Mouse (Mus musculus): ENCODE results near the gene N4bp1. TPM values are rescaled to one million over a fixed set of nuclear protein-coding genes. Genes with fewer than 3 reads are reported as not detected.
A peak's percentile ranks its signal among the peaks of the same experiment; 100 is the strongest.

The N4bp1 gene
- total RNA-seq, 2 experiments from 2014 or later, result 16.9 to 17.5 TPM

DNA sequence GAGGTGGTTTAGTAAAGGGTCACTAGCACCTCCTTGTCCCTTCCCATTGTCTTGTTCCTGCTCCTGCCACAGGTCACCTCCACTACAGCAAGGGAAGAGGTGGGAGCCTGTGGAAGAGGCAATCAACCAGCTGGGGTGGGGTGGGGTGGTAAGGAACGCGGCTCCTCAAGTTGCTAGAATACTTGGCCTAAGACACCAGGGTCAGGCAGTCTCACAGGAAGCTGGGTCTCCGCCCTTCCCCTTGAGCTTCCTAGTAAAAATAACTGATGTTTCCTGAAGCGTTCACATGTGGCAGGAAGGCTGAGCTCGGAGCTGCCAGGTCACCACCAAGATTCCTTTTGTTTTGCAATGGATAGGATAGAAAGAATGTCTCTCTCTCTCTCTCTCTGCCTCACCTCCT lies 16.9 kb upstream of the N4bp1 start:
- peak in 1 of 2 experiments; percentile 48 for DNase-seq
- intact Hi-C loops (cut with DNase I), result loop anchor here (1.0 to 10.0 kb wide), 7 partner anchors 58 to 1197 kb away; partner anchors contain the start of genes Gm10638, Neto2 and Siah1a

DNA sequence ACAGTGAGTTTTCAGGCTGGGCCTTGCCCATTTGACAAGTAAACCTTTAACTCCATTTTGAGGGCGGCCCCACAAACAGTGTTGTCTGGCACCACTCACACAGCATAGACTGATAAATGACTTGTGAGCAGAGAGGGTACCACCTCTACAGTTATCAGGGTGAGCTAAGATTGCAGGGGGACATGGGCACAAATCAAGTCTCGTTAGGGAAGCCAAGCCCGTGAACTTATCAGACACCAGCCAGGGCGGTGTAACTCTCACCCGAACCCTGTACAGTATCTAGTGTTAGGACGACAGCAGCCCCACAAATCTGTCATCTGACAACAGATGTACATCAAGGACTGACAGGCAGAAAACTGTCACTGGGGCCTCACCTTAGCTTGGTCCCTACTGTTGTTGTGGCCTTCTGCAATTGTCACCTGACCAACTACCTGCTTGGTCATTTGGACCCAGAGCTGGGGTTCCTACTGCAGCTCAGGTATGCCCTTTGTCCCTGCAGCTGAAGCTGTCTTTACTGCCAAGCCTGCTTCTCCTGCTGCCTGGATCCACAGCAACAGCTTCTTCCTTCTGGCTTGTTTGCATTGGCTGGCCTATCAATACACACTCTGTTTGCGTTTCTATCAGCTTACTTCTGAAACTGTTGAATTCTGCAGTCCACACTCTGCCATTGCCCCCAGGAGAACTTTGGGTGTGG lies 12.8 kb upstream of the N4bp1 start:
- intact Hi-C loops (cut with DNase I), result no loop called here

DNA sequence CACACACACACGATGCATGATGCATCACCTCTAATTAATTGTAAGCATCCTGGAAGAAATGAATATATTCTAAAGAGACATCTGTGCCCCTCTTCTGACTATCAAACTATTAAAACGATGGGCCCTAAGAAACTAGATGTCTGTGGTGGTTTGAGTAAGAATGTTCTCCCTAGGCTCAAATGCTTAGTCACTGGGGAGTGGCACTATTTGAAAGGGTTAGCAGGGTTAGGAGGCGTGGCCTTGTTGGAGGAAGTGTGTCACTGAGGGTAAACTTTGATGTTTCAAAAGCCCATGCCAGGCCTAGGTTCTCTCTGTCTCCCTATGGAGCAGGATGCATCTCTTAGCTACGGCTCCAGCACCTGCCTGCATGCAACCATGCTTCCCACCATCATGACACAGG lies 10.3 kb upstream of the N4bp1 start:
- no peak for DNase-seq
- intact Hi-C loops (cut with DNase I), result no loop called here

More for the DNA sequence above, 12.8 kb upstream of the N4bp1 start:
- no peak for DNase-seq

DNA sequence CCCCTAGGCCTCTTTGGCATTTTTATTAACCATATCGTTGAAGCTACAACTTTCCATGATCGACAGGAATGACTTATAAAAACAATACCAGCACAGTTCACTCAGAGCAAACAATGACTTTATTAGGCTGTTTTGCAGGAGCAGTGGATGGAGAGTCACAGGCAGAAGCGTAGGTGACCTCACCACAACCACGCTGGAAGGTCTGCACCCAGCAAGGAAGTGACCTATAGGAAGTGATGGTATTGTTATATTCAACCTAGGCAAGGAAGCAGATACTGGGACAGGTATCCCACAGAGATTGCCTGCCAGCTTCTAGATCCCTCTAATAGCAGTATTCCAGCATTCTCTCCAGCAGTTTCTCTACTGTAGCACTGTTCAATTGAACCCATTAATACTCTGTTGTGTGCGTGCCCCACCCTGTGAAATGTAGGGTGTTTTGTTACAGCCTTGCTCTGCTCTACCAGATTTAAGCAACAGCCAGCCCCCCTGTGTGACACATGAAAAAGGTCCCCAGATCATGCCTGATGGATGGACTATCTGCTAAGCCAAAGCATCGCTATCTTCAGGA lies 9.2 kb upstream of the N4bp1 start:
- DNase-seq, result no peak
- intact Hi-C loops (cut with DNase I), result no loop called here

DNA sequence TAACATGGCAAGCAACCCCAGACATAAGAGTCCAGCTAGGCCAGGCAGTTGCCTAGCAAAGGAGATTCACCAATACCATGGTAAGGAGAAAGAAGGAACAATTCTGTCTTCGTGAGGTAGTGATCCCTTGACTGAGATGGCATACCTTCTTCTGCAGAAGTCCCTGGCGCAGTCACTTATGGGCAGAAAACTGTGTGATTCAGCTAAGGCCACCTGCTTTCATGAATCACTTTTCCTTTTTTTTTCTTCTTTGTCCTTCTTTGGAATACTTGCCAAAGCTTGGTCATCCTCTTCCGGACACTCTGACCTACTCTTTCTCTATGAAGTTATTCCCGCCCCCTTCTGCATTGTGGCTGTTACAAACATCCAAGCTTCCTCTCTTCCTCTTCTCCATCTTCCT lies 8.5 kb upstream of the N4bp1 start:
- intact Hi-C loops (cut with DNase I), result no loop called here
- DNase-seq, result no peak

DNA sequence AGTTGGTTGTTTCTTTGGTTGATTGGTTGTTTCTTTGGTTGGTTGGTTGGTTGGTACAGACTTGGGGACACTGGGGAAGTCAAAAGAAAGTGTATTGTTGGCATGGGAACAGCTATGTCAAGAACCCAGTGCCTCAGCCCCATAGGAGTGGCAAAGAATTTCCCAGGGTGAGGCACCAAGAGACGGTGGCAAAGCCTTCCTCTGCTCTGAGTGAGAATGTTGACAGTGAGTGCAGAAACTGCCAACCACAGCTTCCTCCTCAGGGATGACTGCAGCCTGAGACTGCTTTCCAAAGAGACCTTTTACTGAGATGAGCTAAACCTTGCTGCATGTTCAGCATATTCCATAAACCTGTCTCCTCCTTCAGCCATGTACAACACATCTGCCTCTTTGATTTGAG lies 6.5 kb upstream of the N4bp1 start:
- DNase-seq, result no peak
- intact Hi-C loops (cut with DNase I), result no loop called here

- intact Hi-C loops (cut with DNase I), result loop anchor here (5.0 kb wide), 1 partner anchor 101 kb away; no protein-coding TSS in a partner anchor
Measured at GRCm38 (mm10) chr8:86888058-86888939, 3.2 kb upstream of the N4bp1 start.

DNA sequence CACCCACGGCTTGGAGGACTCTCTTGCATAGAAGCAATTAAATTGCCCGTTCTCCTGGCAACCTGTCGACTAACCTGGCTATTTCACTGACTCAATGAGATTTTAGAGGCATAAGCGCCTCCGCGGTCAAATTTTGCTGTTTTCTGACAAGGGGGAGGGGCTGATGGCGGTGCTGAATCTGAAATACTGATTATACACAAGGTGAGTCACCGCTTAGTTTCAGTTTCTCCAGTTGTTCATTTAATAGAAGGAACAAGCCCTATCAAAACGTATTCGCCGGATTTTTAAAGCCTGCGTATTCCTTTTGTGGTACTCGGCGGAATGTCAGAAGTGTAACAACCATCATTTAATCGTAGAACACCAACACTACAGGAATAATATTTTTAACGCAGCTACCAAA lies 991 bp downstream of the N4bp1 start:
- no peak for DNase-seq
- intact Hi-C loops (cut with DNase I), result no loop called here

More at GRCm38 (mm10) chr8:86888058-86888939, 3.2 kb upstream of the N4bp1 start:
- DNase-seq, result peak in 1 of 2 experiments; percentile 51

DNA sequence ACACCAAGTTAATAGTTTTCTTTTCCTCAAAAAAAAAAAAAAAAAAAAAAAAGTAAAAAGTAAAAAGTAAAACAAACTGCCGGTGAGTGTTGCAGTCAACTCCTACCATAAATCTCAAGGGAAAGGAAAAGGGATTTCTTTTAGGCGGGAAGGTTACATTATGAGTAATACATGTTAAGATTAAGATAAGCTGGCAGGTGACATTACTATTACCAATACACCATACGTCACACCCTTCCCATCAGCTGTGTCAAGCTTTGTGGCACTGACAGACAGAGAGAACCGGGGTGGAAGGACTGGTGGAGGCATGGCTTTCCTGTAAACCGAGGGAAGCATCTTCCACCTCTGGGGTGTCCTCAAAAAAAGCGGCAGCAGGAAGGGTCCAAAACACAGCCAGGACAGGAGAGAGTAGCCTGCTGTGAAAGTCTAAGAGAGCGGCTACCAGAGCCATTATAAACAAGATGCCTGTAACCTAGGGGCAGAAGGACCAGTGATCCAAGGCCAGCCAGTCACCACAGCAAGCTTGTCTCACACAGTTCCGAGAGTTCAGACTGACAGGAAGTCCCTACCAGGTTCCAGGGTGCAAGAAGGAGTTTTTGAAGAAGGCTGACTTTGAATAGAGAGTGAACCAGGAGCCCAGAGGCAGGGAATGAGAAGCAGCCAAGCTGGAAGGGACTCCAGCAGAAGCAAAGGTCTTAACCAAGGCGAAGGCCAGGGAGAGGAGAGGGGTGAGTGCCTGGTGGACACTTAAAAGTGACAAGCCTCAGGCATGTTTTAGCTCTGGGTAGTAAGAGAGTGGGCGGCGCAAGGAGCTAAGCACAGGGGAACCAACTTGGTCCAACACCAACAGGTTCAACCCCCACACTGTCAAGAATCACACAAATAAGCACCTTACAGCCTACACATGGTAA lies 2.2 kb downstream of the N4bp1 start:
- intact Hi-C loops (cut with DNase I), result no loop called here
- DNase-seq, result no peak

GRCm38 (mm10) chr8:86881951-86882350 lies 3.1 kb downstream of the N4bp1 start:
- intact Hi-C loops (cut with DNase I), result no loop called here
- no peak for DNase-seq

- intact Hi-C loops (cut with DNase I), result no loop called here
- DNase-seq, result no peak
Measured at GRCm38 (mm10) chr8:86881068-86881609, 3.9 kb downstream of the N4bp1 start.

- no peak for DNase-seq
- intact Hi-C loops (cut with DNase I), result no loop called here
Measured at GRCm38 (mm10) chr8:86876831-86877230, 8.2 kb downstream of the N4bp1 start.

DNA sequence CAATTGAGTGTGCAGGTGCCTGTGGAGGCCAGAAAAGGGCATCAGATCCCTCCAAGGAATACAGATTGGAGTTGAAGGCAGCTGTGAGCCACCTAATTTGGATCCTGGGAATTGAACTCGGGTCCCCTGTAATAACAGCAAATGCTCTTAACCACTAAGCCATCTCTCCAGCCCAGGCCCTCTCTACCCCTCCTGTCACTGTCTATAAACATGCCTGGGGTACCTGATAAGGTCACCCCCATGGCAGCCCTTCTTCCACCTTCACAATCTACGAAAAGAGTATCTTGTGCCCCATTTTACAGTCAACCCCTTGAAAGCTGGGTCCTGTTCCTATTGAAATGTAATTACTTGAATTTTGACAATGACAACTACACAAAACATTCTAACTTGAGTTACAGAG lies 11.0 kb downstream of the N4bp1 start:
- intact Hi-C loops (cut with DNase I), result no loop called here
- no peak for DNase-seq

GRCm38 (mm10) chr8:86873151-86873550 lies 11.9 kb downstream of the N4bp1 start:
- DNase-seq, result peak; percentile 46 to 54
- intact Hi-C loops (cut with DNase I), result no loop called here

GRCm38 (mm10) chr8:86872097-86872815 lies 12.8 kb downstream of the N4bp1 start:
- intact Hi-C loops (cut with DNase I), result no loop called here
- no peak for DNase-seq

DNA sequence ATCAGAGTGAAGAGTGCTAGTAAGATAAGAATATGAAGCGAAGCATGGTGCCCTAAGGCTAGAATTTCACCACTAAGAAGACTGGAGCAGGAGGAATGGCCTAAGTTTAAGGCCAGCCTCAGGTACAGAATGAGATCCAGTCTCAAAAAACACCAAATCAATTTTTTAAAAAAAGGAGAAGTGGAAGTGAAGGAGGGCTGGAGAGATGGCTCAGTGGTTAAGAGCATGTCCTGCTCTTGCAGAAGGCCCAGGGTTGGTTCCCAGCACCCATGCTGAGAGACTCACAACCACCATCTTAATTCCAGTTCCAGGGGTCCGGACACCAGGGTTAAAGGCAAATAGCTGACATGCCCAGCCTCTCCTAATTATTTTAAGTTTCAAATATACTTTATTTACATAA lies 13.6 kb downstream of the N4bp1 start:
- intact Hi-C loops (cut with DNase I), result no loop called here

GRCm38 (mm10) chr8:86870771-86871170 lies 14.3 kb downstream of the N4bp1 start:
- no peak for DNase-seq
- intact Hi-C loops (cut with DNase I), result no loop called here

More for the DNA sequence above, 13.6 kb downstream of the N4bp1 start:
- DNase-seq, result no peak

DNA sequence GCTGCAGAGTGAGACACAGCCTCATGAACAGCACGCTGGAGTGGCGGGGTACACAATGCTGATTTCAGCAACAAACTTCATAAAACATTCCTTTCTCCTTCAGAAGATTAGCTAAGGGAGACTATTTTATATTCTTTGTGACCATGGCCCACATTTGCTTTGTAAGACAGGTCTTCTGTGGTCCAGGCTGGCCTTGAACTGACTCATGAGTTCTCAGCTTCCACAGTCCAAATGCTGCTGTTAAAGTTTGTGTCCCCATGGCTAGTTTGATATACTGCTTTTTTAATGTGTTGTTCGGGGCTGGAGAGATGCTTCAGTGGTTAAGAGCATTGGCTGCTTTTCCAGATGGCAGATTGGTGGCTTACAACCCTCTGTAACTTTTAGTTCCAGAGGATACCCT lies 17.0 kb downstream of the N4bp1 start:
- intact Hi-C loops (cut with DNase I), result no loop called here

DNA sequence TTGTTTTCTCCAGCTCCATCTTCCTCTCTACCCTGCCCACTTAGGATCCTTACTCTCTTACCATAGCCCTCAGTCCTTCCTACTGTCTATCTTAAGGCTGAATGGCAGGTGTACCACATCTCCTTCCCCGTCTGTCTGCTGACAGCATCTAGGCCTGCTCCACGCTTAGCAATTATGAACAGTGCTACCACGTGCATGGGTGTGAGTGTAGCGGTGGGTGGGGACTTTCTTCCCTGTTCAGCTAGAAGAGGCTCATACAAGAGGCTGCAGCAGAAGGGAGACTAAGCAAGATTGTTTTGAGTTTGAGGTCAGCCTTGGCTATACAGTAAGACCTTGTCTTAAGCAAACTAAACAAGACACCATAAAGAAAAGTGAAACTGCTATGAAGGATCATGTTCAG lies 20.3 kb downstream of the N4bp1 start:
- intact Hi-C loops (cut with DNase I), result no loop called here

More for the DNA sequence above, 17.0 kb downstream of the N4bp1 start:
- no peak for DNase-seq

More for the DNA sequence above, 20.3 kb downstream of the N4bp1 start:
- DNase-seq, result no peak

All from heart, postnatal 36 days (tissue).